ENCODE assay signal across 36 mouse cellular contexts in the genomic region with DNA sequence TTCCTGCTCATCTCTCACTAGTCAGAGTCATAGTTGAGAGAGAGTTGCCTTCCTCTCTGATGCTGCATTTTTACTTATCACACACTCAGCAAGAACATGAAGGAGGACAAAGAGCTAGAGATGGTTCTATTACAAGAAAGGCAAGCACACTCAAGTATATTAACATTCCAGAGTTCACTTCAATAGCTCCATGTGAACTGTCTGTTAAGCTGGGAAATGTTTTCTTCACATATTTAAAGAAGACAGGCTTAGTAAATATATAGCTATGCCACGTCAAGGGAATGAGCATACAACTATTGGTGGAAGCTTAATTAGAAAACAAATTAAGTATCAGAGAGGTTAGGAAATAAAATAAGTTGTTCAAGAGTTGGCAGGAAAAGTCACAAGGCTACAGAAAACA.
"Had no signal": no experiment of that assay in that cellular context is flagged by ENCODE, and none has a peak within 500 bp of the region (broad histone marks: within the 10 kb centered on the region; RNA-seq: fewer than 3 reads in every experiment).

No protein-coding gene starts in this region.

- H3K4me2 ChIP-seq: heart, embryonic 11.5 days; heart, embryonic 12.5 days; heart, embryonic 13.5 days; heart, embryonic 15.5 days; hindbrain, embryonic 12.5 days; hindbrain, embryonic 13.5 days; hindbrain, embryonic 14.5 days; hindbrain, embryonic 15.5 days; intestine, embryonic 15.5 days; kidney, embryonic 15.5 days had no signal

- ATAC-seq: hindbrain, embryonic 16.5 days; hindbrain, postnatal 0 days; inflammation-experienced regulatory T-cells, adult 6 months; intestine, embryonic 15.5 days; intestine, embryonic 16.5 days; intestine, postnatal 0 days had no signal

- DNase-seq: heart, adult 18-20 months; heart, adult 2 months; heart, postnatal 10 days; heart, postnatal 14 days; heart, postnatal 36 days; heart, postnatal 4 days; kidney, adult 11 months; kidney, adult 18-20 months; kidney, adult 2 months; kidney, adult 8-10 months; kidney, adult 9 months; kidney, postnatal 10 days; kidney, postnatal 14 days; kidney, postnatal 25 days; kidney, postnatal 36 days; kidney, postnatal 4 days; layer of hippocampus, adult 9-11 months had no signal

- H3K36me3 ChIP-seq: heart, embryonic 10.5 days; heart, embryonic 12.5 days; heart, embryonic 13.5 days; heart, embryonic 15.5 days; hindbrain, embryonic 10.5 days; hindbrain, embryonic 12.5 days; hindbrain, embryonic 13.5 days; hindbrain, embryonic 15.5 days; intestine, embryonic 15.5 days; kidney, embryonic 15.5 days had no signal

- H3K27me3 ChIP-seq: heart, embryonic 12.5 days; heart, embryonic 13.5 days; heart, embryonic 15.5 days; hindbrain, embryonic 12.5 days; hindbrain, embryonic 13.5 days; hindbrain, embryonic 15.5 days; intestine, embryonic 15.5 days; kidney, embryonic 15.5 days had no signal

- H3K4me1 ChIP-seq: heart, embryonic 10.5 days; heart, embryonic 12.5 days; heart, embryonic 13.5 days; heart, embryonic 15.5 days; hindbrain, embryonic 10.5 days; hindbrain, embryonic 12.5 days; hindbrain, embryonic 13.5 days; hindbrain, embryonic 15.5 days; intestine, embryonic 15.5 days; kidney, embryonic 15.5 days had no signal

- H3K9me3 ChIP-seq: heart, embryonic 10.5 days; heart, embryonic 12.5 days; heart, embryonic 13.5 days; heart, embryonic 15.5 days; hindbrain, embryonic 10.5 days; hindbrain, embryonic 12.5 days; hindbrain, embryonic 13.5 days; hindbrain, embryonic 15.5 days; intestine, embryonic 15.5 days; kidney, embryonic 15.5 days had no signal

- H3K9ac ChIP-seq: heart, embryonic 12.5 days; heart, embryonic 13.5 days; heart, embryonic 15.5 days; hindbrain, embryonic 12.5 days; hindbrain, embryonic 13.5 days; hindbrain, embryonic 14.5 days; hindbrain, embryonic 15.5 days; intestine, embryonic 15.5 days; kidney, embryonic 15.5 days had no signal

- H3K4me3 ChIP-seq: heart, adult 2 months; heart, embryonic 10.5 days; heart, embryonic 12.5 days; heart, embryonic 13.5 days; heart, embryonic 15.5 days; hindbrain, embryonic 10.5 days; hindbrain, embryonic 12.5 days; hindbrain, embryonic 13.5 days; hindbrain, embryonic 15.5 days; intestine, embryonic 15.5 days; kidney, embryonic 15.5 days; layer of hippocampus, adult 2 months had no signal

- H3K27ac ChIP-seq: heart, adult 2 months; heart, embryonic 10.5 days; heart, embryonic 13.5 days; heart, embryonic 15.5 days; hindbrain, embryonic 10.5 days; hindbrain, embryonic 12.5 days; hindbrain, embryonic 13.5 days; hindbrain, embryonic 14.5 days; hindbrain, embryonic 15.5 days; hindbrain, postnatal 0 days; intestine, embryonic 15.5 days; kidney, embryonic 15.5 days; kidney, postnatal 0 days; layer of hippocampus, adult 2 months had no signal
